Mouse (Mus musculus): ENCODE measurements around the gene Mosmo. TPM values are rescaled to one million over a fixed set of nuclear protein-coding genes. Genes with fewer than 3 reads are reported as not detected.

Gene Mosmo
- polyA plus RNA-seq, 2 experiments = 4.8 to 9.6 TPM

DNA sequence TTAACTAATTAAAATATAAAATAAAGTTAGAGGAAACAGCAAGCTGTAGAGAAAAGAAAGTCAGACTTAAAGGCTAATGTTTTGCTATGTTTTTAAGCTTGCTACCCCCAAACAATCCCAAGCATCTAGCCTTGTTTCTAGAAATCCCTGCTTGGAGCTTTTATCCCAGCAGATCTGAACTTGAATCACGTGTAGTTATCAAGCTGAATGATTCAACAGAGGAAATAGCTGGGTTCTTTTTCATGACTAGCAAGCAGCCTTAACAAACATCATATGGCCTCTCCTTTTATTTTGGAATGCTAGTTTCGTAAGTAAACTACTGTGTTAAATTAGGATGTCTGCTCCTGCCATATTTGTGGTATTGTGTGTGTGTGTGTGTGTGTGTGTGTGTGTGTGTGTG lies 39.8 kb downstream of the Mosmo start:
- H3K4me2 ChIP-seq (ENCODE audit: low read depth) = no peak overlapping the region
- H3K36me3 ChIP-seq (replicated peaks; ENCODE audit: control insufficient read depth, insufficient read depth, low read depth) = no peaks in the 10 kb centered on the region
- no peaks in the 10 kb centered on the region for H3K9me3 ChIP-seq (ENCODE audit: control insufficient read depth, low read length)
- 67% methylated on average over 2 of the region's 2 CpGs for WGBS (ENCODE audit: insufficient replicate concordance)
- ATAC-seq (ENCODE audit: insufficient read depth) (no peak), DNase-seq (ENCODE audit: low read depth in 3 of 3, low spot score in 3 of 3) (no peak)
- H3K4me1 ChIP-seq (replicated peaks; ENCODE audit: control insufficient read depth in 2 of 2, insufficient read depth in 2 of 2, low read length in 1 of 2) = no peaks in the 10 kb centered on the region
- no peak for TF ChIP-seq CTCF (IDR thresholded peaks at IDR 0.05; ENCODE audit: low read depth)
- H3K27me3 ChIP-seq (ENCODE audit: control insufficient read depth, insufficient read depth, low read length) = no peaks in the 10 kb centered on the region
- H3K4me3 ChIP-seq (ENCODE audit: insufficient read depth in 1 of 2, low read depth in 2 of 2, low read length in 2 of 2) = no peak overlapping the region
- no peak overlapping the region for H3K9ac ChIP-seq (replicated peaks)
- H3K27ac ChIP-seq = no peak overlapping the region

DNA sequence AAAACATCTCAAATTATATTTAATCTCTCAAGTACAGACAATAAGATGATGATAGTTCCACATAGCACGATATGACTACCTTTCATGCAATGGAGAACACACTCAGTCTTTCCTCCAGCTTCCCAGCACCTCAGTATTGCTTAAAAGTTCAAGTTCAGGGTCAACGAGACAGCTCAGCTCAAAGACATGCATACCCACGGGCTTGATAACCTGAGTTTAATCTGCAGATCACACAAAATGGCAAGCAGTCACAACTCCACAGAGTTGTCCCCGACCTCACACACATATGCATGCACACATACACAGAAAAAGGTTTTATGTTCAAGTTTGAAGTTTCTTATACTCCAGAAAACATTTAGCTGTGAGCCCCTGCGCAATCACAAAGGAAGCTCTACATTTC lies 43.6 kb downstream of the Mosmo start:
- H3K4me1 ChIP-seq (replicated peaks; ENCODE audit: control insufficient read depth in 2 of 2, insufficient read depth in 2 of 2, low read length in 1 of 2) = no peaks in the 10 kb centered on the region
- H3K9ac ChIP-seq (replicated peaks) = no peak overlapping the region
- no peak overlapping the region for H3K4me2 ChIP-seq (ENCODE audit: low read depth)
- DNase-seq (ENCODE audit: low read depth in 3 of 3, low spot score in 3 of 3) = no peak
- no peak overlapping the region for H3K4me3 ChIP-seq (ENCODE audit: insufficient read depth in 1 of 2, low read depth in 2 of 2, low read length in 2 of 2)
- H3K9me3 ChIP-seq (ENCODE audit: control insufficient read depth, low read length) = no peaks in the 10 kb centered on the region
- WGBS (ENCODE audit: insufficient replicate concordance) = 71% methylated on average over 5 of the region's 5 CpGs
- no peaks in the 10 kb centered on the region for H3K36me3 ChIP-seq (replicated peaks; ENCODE audit: control insufficient read depth, insufficient read depth, low read depth)
- no peak for ATAC-seq (ENCODE audit: insufficient read depth)
- H3K27me3 ChIP-seq (ENCODE audit: control insufficient read depth, insufficient read depth, low read length) = no peaks in the 10 kb centered on the region
- TF ChIP-seq CTCF (IDR thresholded peaks at IDR 0.05; ENCODE audit: low read depth) = no peak
- TF ChIP-seq EP300 (IDR thresholded peaks at IDR 0.05; ENCODE audit: low read depth) = no peak
- H3K27ac ChIP-seq = no peak overlapping the region

DNA sequence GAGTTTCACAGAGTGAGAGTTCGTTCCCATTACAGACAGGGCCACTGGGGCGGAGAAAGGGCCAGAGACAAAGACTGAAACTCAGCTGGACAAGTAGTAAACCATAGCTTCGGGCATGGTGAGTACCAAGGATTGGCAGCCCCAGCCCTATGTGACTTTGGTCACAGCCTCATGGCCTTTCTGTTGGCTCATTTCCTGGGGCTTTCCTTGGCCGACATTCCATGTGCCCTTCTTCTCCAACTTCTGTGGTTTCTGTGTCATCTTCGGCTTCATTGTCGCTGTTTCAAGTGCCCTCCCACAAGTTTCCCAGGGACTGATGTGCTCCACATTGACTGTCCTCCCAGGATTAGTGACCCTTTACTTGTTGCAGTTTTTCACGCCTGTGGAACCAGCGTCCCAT lies 44.0 kb downstream of the Mosmo start:
- 84% methylated on average over 8 of the region's 8 CpGs for WGBS (ENCODE audit: insufficient replicate concordance)
- Histone ChIP-seq H3K4me1 (replicated peaks; ENCODE audit: control insufficient read depth in 2 of 2, insufficient read depth in 2 of 2, low read length in 1 of 2) (no peaks in the 10 kb centered on the region), H3K9ac (replicated peaks) (no peak overlapping the region), H3K4me2 (ENCODE audit: low read depth) (no peak overlapping the region), H3K27me3 (ENCODE audit: control insufficient read depth, insufficient read depth, low read length) (no peaks in the 10 kb centered on the region), H3K9me3 (ENCODE audit: control insufficient read depth, low read length) (no peaks in the 10 kb centered on the region), H3K36me3 (replicated peaks; ENCODE audit: control insufficient read depth, insufficient read depth, low read depth) (no peaks in the 10 kb centered on the region), H3K4me3 (ENCODE audit: insufficient read depth in 1 of 2, low read depth in 2 of 2, low read length in 2 of 2) (no peak overlapping the region), H3K27ac (no peak overlapping the region)
- no peak for TF ChIP-seq CTCF (IDR thresholded peaks at IDR 0.05; ENCODE audit: low read depth)
- TF ChIP-seq EP300 (IDR thresholded peaks at IDR 0.05; ENCODE audit: low read depth) = no peak
- ATAC-seq (ENCODE audit: insufficient read depth) (no peak), DNase-seq (ENCODE audit: low read depth in 3 of 3, low spot score in 3 of 3) (no peak)

- H3K4me1 ChIP-seq (replicated peaks; ENCODE audit: control insufficient read depth in 2 of 2, insufficient read depth in 2 of 2, low read length in 1 of 2) = no peaks in the 10 kb centered on the region
- 83% methylated on average over 4 of the region's 4 CpGs for WGBS (ENCODE audit: insufficient replicate concordance)
- H3K4me2 ChIP-seq (ENCODE audit: low read depth) = no peak overlapping the region
- no peaks in the 10 kb centered on the region for H3K27me3 ChIP-seq (ENCODE audit: control insufficient read depth, insufficient read depth, low read length)
- H3K36me3 ChIP-seq (replicated peaks; ENCODE audit: control insufficient read depth, insufficient read depth, low read depth) = no peaks in the 10 kb centered on the region
- TF ChIP-seq CTCF (IDR thresholded peaks at IDR 0.05; ENCODE audit: low read depth) (no peak), EP300 (IDR thresholded peaks at IDR 0.05; ENCODE audit: low read depth) (no peak)
- no peak overlapping the region for H3K4me3 ChIP-seq (ENCODE audit: insufficient read depth in 1 of 2, low read depth in 2 of 2, low read length in 2 of 2)
- H3K9ac ChIP-seq (replicated peaks) = no peak overlapping the region
- H3K9me3 ChIP-seq (ENCODE audit: control insufficient read depth, low read length) = no peaks in the 10 kb centered on the region
- DNase-seq (ENCODE audit: low read depth in 3 of 3, low spot score in 3 of 3) = no peak
- ATAC-seq (ENCODE audit: insufficient read depth) = no peak
- H3K27ac ChIP-seq = no peak overlapping the region
These were observed 44.6 kb downstream of the Mosmo start for GRCm38 (mm10) chr7:120722063-120722462.

DNA sequence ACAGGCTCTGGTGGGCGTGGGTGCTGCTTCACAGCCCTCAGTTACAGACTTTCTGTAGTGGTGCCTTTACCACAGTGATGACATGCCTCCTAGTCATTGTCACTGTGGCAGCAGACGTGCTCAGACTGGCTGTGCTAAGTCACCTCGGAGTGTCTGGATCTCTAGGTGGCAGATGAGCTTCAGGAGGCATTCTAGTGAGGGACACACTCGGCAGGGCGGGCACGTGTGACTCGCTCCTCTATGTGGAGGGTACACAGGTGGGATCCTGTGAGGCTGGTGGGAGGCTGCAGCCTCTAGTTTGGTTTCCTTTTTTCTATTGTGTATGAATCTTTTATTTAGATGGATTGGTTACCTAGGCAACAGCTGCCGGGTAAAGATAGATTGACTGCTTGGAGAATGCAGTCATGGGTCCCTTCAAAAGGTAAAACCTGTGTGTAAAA lies 45.4 kb downstream of the Mosmo start:
- no peak overlapping the region for H3K9ac ChIP-seq (replicated peaks)
- DNase-seq (ENCODE audit: low read depth in 3 of 3, low spot score in 3 of 3) (no peak), ATAC-seq (ENCODE audit: insufficient read depth) (no peak)
- H3K4me3 ChIP-seq (ENCODE audit: insufficient read depth in 1 of 2, low read depth in 2 of 2, low read length in 2 of 2) = no peak overlapping the region
- H3K4me2 ChIP-seq (ENCODE audit: low read depth) = no peak overlapping the region
- H3K27ac ChIP-seq = no peak overlapping the region
- H3K4me1 ChIP-seq (replicated peaks; ENCODE audit: control insufficient read depth in 2 of 2, insufficient read depth in 2 of 2, low read length in 1 of 2) = no peaks in the 10 kb centered on the region
- H3K36me3 ChIP-seq (replicated peaks; ENCODE audit: control insufficient read depth, insufficient read depth, low read depth) = no peaks in the 10 kb centered on the region
- TF ChIP-seq EP300 (IDR thresholded peaks at IDR 0.05; ENCODE audit: low read depth) (no peak), CTCF (IDR thresholded peaks at IDR 0.05; ENCODE audit: low read depth) (no peak)
- H3K9me3 ChIP-seq (ENCODE audit: control insufficient read depth, low read length) = no peaks in the 10 kb centered on the region
- 77% methylated on average over 8 of the region's 8 CpGs for WGBS (ENCODE audit: insufficient replicate concordance)
- no peaks in the 10 kb centered on the region for H3K27me3 ChIP-seq (ENCODE audit: control insufficient read depth, insufficient read depth, low read length)
